Mouse (Mus musculus): ENCODE results near the gene Mapt.

Mapt gene

DNA sequence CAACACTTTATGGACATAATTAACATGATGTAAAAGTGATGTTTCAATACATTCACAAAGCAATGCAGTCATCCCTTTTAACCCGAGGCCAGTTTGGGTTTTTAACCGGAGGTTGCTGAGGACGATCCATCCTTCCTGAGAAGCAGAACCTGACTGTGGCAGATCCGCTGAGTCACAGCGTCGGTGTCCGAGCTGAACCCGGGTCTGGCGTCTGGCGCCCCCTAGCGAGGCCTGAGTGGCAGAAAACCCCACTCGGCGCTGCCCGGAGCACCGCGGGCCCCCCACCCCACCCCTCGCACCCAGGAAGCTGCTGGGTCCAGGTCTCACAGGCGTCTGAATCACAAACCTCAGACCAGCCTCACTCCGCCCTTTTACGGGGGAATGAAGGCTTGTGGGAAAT is 47.0 kb downstream of the Mapt start:
- no peak for DNase-seq

DNA sequence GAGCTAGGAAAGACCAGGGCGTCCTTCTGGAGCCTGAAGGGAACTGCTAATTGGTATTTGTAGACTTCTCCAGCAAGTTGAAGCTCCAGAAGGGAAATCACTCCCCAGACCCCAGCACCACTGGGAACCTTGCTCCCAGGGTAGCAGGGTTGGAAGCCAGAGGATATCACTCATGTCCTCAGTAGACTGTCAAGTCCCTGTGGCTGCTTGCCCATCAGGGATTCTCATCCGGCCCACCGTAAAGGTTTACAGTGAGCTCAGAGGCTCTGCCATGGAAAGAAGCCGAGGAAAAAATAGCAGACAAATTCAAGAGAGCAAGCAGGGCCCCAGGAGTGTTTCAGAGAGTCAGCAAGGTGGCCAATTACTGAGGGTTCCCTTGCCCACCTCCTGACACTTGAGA is 47.9 kb downstream of the Mapt start:
- no peak for DNase-seq

DNA sequence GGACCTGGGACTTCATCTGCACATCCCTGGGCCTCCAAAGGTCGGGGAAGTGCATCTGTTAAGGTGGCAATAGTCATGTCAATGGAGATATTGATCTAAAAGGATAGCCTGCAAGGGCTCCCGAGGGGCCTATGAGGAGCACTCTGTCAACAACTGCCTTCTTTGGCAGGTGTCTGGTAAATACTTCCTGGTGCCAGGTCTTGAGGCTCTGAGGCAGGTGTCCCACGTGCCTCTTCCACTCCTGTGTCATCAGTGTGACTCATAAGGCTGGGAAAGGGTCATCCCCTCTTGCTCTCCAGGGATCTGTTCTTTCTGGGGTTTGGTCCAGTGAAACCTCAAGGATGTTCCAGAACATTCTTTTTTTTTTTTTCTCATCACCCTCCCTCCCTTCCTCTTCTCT is 48.3 kb downstream of the Mapt start:
- DNase-seq: no peak

DNA sequence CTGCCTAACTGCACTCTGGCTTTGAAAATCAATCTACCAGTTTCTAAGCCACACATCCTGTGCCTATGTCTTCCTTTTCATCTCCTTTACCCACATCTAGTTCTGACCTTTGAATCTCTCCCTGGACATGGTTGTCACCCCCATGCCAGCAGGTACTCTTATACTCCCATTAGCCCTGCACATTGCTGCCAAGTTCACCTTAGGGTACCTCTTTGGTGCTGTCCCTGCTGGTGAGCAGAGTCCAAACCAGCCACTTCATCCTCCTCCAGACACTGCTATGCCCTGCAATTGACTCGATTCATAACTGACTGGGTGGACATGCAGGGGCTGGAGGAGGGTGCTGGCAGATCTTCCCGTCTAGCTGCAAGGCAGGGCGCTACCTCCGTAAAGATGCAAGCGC is 50.3 kb downstream of the Mapt start:
- DNase-seq: no peak

DNA sequence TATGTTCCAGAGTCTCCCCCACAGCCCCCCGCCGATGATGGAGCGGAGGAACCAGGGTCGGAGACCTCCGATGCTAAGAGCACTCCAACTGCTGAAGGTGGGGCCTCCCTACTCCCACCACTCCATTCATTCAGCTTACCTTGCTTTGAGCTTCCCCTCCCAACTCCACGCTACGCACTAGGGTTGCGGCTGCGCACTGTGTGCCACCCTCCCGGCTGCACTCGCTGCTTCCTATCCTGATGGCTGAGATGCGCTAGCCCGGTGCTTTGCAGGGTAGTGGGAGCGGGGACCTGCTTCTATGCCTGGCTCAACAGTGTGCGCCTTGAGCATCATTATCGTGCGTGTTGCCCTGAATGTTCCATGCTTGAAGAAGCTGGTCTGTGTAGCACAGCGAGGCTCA is 55.9 kb downstream of the Mapt start:
- no peak for DNase-seq

DNA sequence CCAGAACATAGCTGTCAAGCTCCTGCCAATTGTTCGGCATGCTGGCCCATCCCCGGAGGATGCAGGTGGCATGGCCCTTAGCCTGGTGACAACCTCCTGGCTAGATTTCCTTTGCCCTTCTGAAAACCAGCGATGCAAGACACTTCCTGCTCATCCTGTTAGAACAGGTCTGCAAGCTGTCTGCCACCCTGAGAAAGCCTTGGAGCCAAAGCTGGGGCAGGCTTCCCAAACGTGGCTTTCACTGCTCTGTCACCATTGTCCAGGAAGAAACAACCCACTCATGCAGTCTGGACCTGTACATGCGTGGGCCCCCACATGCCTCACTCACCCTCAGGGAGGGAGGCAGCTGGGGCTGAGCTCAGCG is 57.6 kb downstream of the Mapt start:
- no peak for DNase-seq

DNA sequence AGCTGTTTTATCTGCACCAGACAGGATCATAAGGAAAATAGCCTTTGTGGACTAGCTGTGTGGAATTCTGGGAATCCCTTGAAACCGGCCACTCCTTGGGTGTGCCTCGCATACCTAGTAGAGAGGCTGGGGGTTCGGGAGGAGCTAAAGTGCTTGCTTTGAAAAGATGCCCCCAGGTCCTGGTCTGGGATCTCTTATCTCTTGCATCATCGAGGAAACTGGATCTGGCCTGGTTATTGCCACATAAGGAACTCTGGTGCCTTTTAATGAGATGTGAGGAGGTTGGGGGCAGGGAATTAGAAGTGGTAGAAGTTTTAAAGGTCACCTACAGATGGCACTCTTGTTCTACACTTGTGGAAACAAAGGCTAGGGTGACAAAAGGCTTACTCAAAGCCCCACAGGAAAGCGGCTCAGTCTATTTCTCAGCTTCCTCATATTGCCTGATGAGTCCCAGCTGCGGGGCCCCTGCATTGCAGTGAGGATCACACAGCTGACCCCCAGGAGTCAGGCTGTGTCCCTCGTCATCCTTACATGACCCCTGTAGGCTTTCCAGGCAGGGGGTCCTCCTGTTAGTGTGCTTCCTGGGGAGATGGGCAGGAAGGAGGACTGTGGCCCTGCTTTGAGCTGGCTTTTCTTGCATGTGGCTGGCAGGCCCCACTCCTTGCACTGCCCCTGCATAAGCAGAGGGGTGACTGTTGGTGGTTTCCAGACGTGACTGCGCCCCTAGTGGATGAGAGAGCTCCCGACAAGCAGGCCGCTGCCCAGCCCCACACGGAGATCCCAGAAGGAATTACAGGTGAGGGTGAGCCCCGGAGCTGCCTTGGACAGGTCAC is 58.2 kb downstream of the Mapt start:
- DNase-seq: peak in 1 of 2 experiments; percentile 26

DNA sequence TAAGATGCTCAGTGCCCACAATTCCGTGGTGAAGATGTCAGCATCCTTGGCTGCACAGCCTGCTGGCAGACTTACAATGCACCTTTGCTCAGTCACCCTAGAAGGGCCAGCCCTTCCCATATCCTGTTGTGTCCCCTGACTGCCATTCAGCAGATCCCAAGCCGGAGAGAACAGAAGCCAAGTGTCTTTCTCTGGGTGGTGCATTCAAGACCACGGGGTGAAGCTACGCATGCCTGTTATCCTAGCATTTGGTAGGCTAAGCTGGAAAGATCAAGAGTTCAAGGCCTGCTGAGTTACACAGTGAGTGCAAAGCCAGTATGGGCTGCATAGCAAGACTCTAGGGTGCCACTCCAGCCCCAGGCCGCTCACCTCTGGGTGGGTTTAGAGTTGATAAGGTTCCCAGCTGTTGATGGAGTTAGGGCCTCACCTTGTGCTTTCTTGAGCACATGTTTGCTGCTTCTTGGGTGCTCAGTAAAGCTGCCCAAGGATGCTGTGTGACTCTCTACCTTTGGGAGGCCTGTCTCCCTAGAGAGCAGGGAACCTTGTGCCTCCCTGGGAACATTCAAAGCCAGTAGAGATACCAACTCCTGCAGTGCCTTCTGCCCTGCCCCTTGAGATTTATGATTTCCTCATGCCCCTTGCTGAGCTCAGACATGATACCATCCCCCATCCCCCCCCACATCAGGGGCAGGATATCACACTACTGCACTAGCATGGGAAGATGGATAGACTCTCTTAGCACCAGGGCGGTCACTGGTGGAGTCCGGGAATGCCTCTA is 61.4 kb downstream of the Mapt start:
- no peak for DNase-seq

DNA sequence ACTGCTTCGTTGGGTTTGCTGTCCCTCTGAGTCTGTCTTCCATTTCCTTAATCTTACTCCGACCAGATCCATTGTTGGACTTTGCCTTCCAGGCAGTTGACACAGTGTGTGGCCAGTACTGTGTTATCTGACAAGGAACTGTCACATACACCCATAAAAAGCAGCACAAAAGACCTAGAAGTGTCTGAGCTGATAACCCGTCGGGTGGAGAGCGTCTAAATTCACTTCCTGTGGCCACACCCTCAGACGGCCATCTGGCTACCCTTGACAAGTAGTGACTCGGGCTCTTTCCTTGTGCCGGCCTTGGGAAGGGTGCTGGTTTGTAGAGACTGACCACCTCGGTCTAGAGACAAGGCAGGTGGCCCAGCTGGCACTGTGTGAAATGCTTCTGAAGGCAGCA is 62.1 kb downstream of the Mapt start:
- no peak for DNase-seq

DNA sequence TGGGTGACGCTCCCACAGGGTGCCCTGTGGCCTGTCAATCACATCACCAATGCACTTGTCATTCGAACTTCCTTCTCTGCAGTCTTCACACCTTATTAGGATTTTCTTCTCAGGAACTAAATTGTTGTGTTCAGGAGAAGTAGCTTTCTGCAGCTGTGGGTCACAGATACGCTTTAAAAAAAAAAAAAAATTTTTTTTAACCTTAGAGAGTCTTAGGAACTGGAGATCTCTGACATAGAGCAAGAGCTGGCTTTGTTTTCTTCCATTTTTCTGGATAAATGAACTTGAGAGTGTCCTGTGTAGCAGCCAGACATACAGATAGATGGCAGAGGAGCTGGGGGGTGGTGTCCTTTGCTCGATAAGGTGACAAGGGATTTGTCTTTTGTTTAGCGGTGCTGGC is 64.0 kb downstream of the Mapt start:
- DNase-seq: no peak

DNA sequence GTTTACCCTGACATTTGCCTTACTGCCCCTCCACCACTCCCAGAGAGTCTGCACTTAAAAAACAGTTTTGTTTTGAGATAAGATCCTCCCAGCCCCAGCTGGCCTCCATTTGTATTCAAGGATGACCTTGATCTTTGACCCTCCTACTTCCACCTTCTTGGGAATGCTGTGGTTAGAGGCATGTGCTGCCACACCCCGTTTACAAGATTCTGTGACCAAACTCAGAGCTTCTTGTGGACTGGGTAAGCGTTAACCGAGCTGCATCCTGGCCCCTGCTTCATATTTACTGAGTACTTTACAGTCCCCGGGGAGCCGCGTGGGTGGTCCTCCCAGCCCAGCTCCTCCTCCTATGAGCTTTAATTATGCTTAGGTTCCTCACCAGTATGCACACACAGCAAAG is 64.5 kb downstream of the Mapt start:
- DNase-seq: no peak

DNA sequence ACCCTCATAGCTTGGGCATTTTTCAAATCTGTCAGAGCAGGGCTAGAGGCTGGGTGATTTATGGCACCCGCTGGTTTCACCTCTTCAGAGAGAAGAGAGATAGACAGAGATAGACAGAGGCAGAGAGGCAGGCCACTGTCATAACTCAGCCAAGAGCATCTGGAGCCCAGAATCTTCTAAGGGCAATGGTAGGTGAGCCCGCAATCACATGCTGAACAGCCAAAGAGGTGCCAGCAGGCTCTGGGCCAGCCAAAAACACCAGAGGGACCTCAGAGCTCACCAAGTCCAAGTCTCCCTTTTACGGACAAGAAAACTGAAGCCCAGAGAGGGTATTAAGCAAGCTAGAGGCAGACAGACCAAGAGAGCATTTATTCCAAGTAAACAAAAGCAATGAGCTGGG is 66.5 kb downstream of the Mapt start:
- no peak for DNase-seq

DNA sequence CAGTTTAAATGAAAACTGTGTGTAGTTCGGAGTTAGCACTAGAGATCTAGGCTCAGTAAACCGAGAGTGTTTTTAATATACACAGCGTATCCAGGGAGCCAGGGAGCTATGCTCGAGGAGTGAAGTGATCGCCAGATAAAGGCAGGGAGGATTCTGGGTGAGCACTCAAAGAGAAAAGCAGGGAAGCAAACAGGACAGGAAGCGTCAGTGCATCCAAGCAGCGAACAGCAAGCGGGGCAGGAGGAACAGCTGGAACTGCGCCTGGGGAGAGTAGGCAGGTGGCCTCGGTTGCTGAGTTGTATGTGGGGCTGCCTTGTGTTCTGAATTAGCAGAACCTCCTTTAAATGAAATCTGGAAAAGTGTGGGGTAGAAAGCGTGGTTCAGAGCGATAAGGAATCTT is 71.4 kb downstream of the Mapt start:
- DNase-seq: no peak

DNA sequence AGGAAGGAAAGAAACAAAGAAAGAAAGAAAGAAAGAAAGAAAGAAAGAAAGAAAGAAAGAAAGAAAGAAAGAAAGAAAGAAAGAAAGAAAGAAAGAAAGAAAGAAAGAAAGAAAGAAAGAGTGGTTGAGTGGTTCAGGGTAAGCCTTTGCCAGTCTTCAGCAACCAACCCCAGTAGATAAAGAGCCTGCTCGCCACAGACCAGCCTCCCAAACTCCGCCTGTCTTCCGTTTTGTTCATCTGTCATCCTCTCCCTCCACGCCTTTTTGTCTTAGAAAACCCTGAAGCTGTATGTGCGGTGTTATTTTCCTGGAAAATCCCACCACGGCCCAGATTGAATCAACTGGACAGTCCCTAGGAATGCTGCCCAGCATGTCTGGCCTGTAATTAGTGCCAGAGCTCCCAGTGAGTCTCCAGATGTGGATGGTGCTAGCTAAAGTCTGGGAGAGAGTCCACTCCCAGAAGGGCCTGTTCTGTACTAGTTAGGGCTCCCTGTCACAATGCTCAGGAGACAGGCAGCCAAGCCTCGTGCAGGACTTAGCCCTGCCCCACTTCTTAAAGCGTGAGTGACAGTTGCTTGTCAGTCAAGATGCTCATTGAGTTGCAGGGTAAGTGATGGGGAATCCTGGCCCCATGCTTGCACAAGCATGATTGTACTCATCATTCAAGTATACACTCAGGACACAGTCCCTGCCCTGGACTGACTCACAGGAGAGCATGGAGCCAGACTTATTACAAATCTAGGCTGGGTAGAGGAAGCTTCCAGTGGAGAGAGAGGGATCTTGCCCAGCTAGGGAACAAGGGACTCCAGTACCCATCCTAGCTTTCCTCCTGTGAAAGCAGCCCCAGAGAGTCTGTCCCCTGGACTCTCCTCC is 72.1 kb downstream of the Mapt start:
- no peak for DNase-seq

DNA sequence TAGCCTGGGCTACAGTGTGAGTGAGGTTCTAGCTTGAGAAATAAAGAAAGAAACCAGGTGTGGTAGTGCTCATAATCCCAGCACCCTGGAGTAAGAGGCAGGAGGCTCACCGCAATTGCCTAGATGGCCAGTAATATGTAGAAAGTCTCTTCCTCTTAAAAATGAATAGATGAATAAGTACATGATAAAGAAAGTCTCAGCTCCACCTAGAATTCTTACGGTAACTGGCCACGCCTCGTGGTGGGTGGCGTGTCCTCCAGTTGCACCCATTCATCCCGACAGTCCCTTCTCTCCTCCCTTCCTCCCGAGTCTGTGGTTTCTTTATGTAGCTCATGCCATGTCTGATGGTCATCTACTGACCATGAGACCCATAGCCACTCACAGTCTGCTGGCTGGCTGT is 74.5 kb downstream of the Mapt start:
- no peak for DNase-seq

DNA sequence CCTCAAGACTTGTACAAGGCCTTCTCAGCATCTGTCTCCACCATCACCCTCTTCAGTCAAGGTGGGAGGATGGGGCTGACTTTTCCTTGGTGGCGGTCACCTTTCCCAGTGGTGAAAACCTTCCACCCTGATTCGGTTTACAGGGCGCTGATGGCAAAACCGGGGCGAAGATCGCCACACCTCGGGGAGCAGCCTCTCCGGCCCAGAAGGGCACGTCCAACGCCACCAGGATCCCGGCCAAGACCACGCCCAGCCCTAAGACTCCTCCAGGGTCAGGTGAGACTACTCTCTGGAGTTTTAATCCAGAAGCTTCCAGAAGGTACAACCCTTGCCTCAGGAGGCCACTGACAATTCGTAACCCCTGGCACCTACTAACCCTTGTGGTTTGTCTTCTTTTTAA is 75.3 kb downstream of the Mapt start:
- DNase-seq: no peak

DNA sequence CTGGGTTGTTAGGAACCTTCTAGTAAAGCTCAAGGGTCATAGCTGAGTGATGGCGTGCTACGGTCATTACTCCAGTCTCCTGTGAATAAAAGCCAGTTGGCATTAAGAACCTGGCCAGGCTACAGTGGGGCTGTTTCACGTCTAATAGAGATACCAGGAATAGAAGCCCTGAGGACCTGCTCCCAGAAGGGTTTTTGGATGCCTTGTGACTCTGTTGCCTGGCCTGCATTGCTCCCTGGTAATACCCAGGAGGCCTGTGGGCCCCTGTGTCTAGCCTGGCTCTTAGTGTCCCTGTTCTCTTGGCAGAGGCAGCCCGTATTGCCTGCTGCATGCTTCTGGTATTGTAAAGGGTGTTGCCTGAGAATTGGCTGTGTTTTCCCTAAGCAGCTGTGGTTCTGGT is 75.9 kb downstream of the Mapt start:
- DNase-seq: no peak

DNA sequence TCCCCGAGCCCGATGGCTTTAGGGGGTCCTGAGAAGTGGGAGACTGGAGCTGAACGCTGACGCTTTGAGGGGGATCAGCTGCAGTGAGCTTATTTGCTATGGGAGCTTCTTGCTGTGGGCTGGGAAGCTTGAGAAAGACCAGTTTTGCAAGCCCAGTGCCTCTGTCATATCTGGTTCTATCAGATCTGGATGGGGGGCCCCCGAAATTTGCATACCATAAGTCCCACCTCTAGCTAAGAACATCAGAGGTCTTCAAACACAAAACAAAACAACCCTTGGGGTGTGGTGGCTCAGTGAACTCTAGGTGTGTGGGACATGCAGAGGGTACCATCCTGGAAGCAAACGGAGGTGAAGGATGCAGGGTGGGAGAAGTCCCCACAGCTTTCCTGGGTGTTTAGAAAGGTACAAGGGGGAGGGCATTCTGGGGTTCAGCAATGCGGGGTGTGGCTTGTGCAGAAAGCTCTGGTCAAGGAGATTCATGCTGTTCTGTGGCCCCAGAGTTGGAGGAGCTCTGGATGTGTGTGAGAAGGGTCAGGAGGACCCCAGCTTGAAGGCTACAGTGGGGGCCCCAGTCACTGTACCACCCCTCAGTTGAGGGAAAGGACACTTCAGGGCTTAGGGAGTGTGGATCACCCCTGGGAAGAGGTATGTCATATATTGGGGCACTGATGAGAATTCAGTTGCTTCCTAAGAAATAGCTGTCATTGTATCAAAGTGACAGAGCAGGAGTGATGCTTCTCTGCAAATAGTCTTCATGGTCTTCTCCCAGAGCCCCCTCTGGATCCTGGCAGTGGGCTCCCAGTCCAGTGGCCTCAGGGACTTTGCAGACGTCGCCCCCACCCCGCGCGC is 78.4 kb downstream of the Mapt start:
- DNase-seq: no peak

DNA sequence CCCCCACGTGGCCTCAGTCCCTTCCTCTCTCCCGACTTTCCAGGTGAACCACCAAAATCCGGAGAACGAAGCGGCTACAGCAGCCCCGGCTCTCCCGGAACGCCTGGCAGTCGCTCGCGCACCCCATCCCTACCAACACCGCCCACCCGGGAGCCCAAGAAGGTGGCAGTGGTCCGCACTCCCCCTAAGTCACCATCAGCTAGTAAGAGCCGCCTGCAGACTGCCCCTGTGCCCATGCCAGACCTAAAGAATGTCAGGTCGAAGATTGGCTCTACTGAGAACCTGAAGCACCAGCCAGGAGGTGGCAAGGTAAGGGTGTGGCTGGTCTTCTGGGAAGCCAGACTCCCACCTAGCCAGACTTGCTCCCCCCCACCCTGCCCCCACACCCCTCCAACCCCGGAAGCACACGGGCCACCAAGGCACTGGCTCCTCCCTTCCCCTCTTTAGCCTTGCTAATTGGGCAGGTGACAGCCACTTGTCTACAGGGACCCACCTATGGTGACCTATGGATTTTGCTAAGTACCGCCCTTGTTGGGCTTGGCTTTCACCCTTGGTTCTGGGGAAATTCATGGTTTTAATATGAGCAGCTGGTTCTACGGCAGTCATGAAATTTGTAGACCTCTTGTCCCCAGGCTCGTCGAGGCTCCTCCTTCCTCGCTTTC is 79.2 kb downstream of the Mapt start:
- no peak for DNase-seq

DNA sequence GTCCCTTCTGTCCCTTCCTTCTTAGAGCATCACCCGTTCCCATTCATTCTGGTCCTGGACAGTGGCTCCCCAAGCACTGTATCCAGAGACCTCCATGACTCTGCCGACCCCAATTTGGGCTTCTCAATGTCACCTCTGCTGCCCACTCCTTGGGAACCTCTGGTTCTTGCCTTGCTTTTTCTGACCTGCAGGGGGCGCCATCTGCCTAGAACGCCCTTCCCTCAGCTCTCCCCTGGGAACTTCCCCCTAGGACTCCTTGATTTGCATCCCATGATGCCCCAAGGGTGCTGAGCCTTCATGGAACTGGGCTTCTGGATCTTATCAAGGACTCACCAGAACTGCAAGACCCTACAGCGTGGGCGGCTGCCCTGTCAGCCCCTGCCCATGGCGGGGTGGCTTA is 80.5 kb downstream of the Mapt start:
- DNase-seq: no peak

DNA sequence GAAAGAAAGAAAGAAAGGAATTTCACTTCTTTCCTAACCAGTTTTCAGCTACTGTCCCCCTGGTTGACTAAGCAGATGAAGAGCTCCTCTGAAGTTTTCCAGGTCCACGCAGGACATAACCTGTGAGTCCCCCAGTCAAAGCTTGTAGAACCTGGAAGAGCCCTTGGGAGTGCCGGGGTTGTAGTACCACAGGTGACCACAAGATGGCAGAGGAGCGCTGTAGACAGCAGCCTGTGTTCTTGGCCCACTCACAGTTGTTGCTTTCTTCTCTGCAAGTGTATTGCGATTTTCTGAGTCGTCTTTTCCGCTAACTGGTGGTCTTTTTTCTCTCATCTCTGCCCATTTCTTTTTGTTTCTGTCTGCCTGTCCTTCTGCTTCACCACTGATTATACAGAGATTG is 84.5 kb downstream of the Mapt start:
- DNase-seq: peak; percentile 29 to 36
